Comparison of ENCODE assay signal across 9 mouse cellular contexts in genomic region chr14:105902807-105903206, GRCm38 (mm10). TPM values are rescaled to one million over a fixed set of nuclear protein-coding genes. Genes with fewer than 3 reads are reported as not detected.
DNase-seq lines count a peak whose midpoint lies in the region; ATAC-seq and TF ChIP-seq lines count a peak whose summit lies in the region.
"Had no signal": no experiment of that assay in that cellular context is flagged by ENCODE, and none has a peak within 500 bp of the region (broad histone marks: within the 10 kb centered on the region; RNA-seq: fewer than 3 reads in every experiment).

No protein-coding gene starts in this region.

- peak; percentile 61 for TF ChIP-seq CTCF in kidney, adult 2 months (conservative IDR thresholded peaks at IDR 0.05; ENCODE audit: insufficient read depth, insufficient read length, low read depth, low read length)
- peak; percentile 77 for TF ChIP-seq CTCF in ES-Bruce4 (IDR thresholded peaks at IDR 0.05; ENCODE audit: low read depth, low read length)
- peak; percentile 73 for TF ChIP-seq CTCF in stomach, postnatal 0 days (IDR thresholded peaks at IDR 0.05; ENCODE audit: low read depth)

- H3K9me3 ChIP-seq in kidney, embryonic 15.5 days (replicated peaks), result peaks cover 3% of the 10 kb centered on the region; the same call in 1 of the 2 replicates
- no peaks in the 10 kb centered on the region for H3K9me3 ChIP-seq in ES-Bruce4 (replicated peaks; ENCODE audit: control insufficient read depth, insufficient read depth, low read length, poor library complexity, severe bottlenecking)
- H3K9me3 ChIP-seq in stomach, postnatal 0 days (ENCODE audit: control insufficient read depth, low read length), result no peaks in the 10 kb centered on the region
- 0 out of 2 replicates have a peak, but pooled peaks cover 2% of the 10 kb centered on the region for H3K9me3 ChIP-seq in forebrain, embryonic 15.5 days
- H3K9me3 ChIP-seq: liver, embryonic 15.5 days had no signal

- no peak overlapping the region for H3K9ac ChIP-seq in kidney, embryonic 15.5 days
- H3K9ac ChIP-seq in ES-Bruce4 (ENCODE audit: low read depth, poor library complexity, severe bottlenecking), result no peak overlapping the region
- H3K9ac ChIP-seq in stomach, postnatal 0 days (ENCODE audit: low read length), result no peak overlapping the region
- no peak overlapping the region for H3K9ac ChIP-seq in forebrain, embryonic 15.5 days (replicated peaks)
- H3K9ac ChIP-seq: liver, embryonic 15.5 days had no signal

- no peaks in the 10 kb centered on the region; the same call in 1 of the 2 replicates for H3K4me1 ChIP-seq in kidney, adult 2 months (ENCODE audit: control insufficient read depth, insufficient read depth, low read length)
- H3K4me1 ChIP-seq in kidney, embryonic 15.5 days, result peaks cover 12% of the 10 kb centered on the region
- H3K4me1 ChIP-seq in ES-Bruce4 (ENCODE audit: control insufficient read depth, insufficient read depth, low read length), result peaks cover 3% of the 10 kb centered on the region
- no peaks in the 10 kb centered on the region for H3K4me1 ChIP-seq in stomach, postnatal 0 days (replicated peaks; ENCODE audit: control insufficient read depth, insufficient read depth)
- H3K4me1 ChIP-seq in forebrain, embryonic 15.5 days, result peaks cover 9% of the 10 kb centered on the region
- H3K4me1 ChIP-seq: liver, embryonic 15.5 days had no signal

- H3K27me3 ChIP-seq in kidney, adult 2 months (replicated peaks; ENCODE audit: control insufficient read depth, insufficient read depth, low read length), result no peaks in the 10 kb centered on the region
- no peaks in the 10 kb centered on the region for H3K27me3 ChIP-seq in kidney, embryonic 15.5 days
- H3K27me3 ChIP-seq in ES-Bruce4 (ENCODE audit: control insufficient read depth, insufficient read depth, low read length, poor library complexity, severe bottlenecking), result no peaks in the 10 kb centered on the region
- no peaks in the 10 kb centered on the region for H3K27me3 ChIP-seq in stomach, postnatal 0 days (ENCODE audit: control insufficient read depth, insufficient read depth, low read length)
- no peaks in the 10 kb centered on the region for H3K27me3 ChIP-seq in forebrain, embryonic 15.5 days

- H3K27ac ChIP-seq in kidney, adult 2 months (ENCODE audit: insufficient read depth, low read depth, low read length), result no peak overlapping the region
- no peak overlapping the region for H3K27ac ChIP-seq in kidney, embryonic 15.5 days
- no peak overlapping the region for H3K27ac ChIP-seq in ES-Bruce4 (ENCODE audit: insufficient read depth, low read length)
- H3K27ac ChIP-seq in stomach, postnatal 0 days (replicated peaks), result no peak overlapping the region
- no peak overlapping the region for H3K27ac ChIP-seq in forebrain, embryonic 15.5 days (replicated peaks)
- H3K27ac ChIP-seq: liver, embryonic 15.5 days had no signal

- no peak for TF ChIP-seq POLR2A in kidney, adult 2 months (IDR thresholded peaks at IDR 0.05; ENCODE audit: low read depth, low read length)
- no peak for TF ChIP-seq POLR2A in ES-Bruce4 (IDR thresholded peaks at IDR 0.05; ENCODE audit: insufficient read depth, low read length)

- H3K4me3 ChIP-seq in kidney, adult 2 months (ENCODE audit: insufficient read depth, low read depth, low read length), result no peak overlapping the region
- no peak overlapping the region for H3K4me3 ChIP-seq in kidney, embryonic 15.5 days (replicated peaks)
- H3K4me3 ChIP-seq in ES-Bruce4 (ENCODE audit: low read depth, low read length), result no peak overlapping the region
- no peak overlapping the region for H3K4me3 ChIP-seq in stomach, postnatal 0 days (ENCODE audit: low read depth, low read length)
- H3K4me3 ChIP-seq in forebrain, embryonic 15.5 days, result no peak overlapping the region
- H3K4me3 ChIP-seq: erythroblast, embryonic 14.5 days; liver, embryonic 15.5 days had no signal

- peak; percentile 48 for DNase-seq in kidney, adult 2 months
- DNase-seq in adrenal gland, postnatal 25 days, result peak; percentile 41
- DNase-seq in large intestine, adult 2 months (ENCODE audit: low read depth, low spot score), result peak; percentile 33
- DNase-seq in stomach, postnatal 0 days (ENCODE audit: low spot score), result peak; percentile 53

- no peak for TF ChIP-seq EP300 in ES-Bruce4 (IDR thresholded peaks at IDR 0.05; ENCODE audit: insufficient read depth, low read depth, low read length)
- no peak for TF ChIP-seq EP300 in stomach, postnatal 0 days (optimal IDR thresholded peaks at IDR 0.05)

- H3K36me3 ChIP-seq in kidney, adult 2 months (ENCODE audit: control insufficient read depth, insufficient read depth, low read length), result no peaks in the 10 kb centered on the region
- no peaks in the 10 kb centered on the region for H3K36me3 ChIP-seq in kidney, embryonic 15.5 days
- no peaks in the 10 kb centered on the region for H3K36me3 ChIP-seq in ES-Bruce4 (ENCODE audit: control insufficient read depth, insufficient read depth, low read length, poor library complexity, severe bottlenecking)
- no peaks in the 10 kb centered on the region for H3K36me3 ChIP-seq in stomach, postnatal 0 days (ENCODE audit: control insufficient read depth, insufficient read depth, low read length)
- no peaks in the 10 kb centered on the region for H3K36me3 ChIP-seq in forebrain, embryonic 15.5 days
- H3K36me3 ChIP-seq: liver, embryonic 15.5 days had no signal

- no peak overlapping the region for H3K4me2 ChIP-seq in kidney, embryonic 15.5 days
- no peak overlapping the region for H3K4me2 ChIP-seq in stomach, postnatal 0 days (replicated peaks; ENCODE audit: low read depth)
- no peak overlapping the region for H3K4me2 ChIP-seq in forebrain, embryonic 15.5 days (replicated peaks)
- H3K4me2 ChIP-seq: liver, embryonic 15.5 days had no signal

- WGBS in kidney, adult 2 months, result 94% methylated on average over 7 of the region's 7 CpGs
- 92% methylated on average over 7 of the region's 7 CpGs for WGBS in kidney, embryonic 15.5 days
- 90% methylated on average over 7 of the region's 7 CpGs for WGBS in large intestine, adult 2 months
- 91% methylated on average over 7 of the region's 7 CpGs for WGBS in stomach, postnatal 0 days
- 87% methylated on average over 7 of the region's 7 CpGs for WGBS in forebrain, embryonic 15.5 days

- no peak for ATAC-seq in kidney, embryonic 15.5 days (replicated peaks; ENCODE audit: low FRiP score)
- no peak for ATAC-seq in stomach, postnatal 0 days (ENCODE audit: low FRiP score, low TSS enrichment)
- no peak for ATAC-seq in forebrain, embryonic 15.5 days (replicated peaks)

RNA-seq across cellular contexts. Expression of gene Spry2, which starts 6.2 kb away (rescaled TPM):
- polyA plus RNA-seq in kidney, adult 2 months (2012; rRNA removed), result 14.3 and 14.4 TPM in 2 replicates
- polyA plus RNA-seq in kidney, embryonic 15.5 days (2015; fragmentation: Nextera tagmentation; extraction: Ambion mirVana), result 56.2 and 61.9 TPM in 2 replicates
- polyA plus RNA-seq in ES-Bruce4 (2011; ENCODE audit: insufficient read depth, insufficient read length, low read depth, missing spikeins), result 69.6 and 71.3 TPM in 2 replicates
- total RNA-seq in adrenal gland, postnatal 25 days (2021), result 33.7 and 43.4 TPM in 2 replicates
- 7.7 and 12.4 TPM in 2 replicates for polyA plus RNA-seq in large intestine, adult 2 months (2012; rRNA removed)
- polyA plus RNA-seq in stomach, postnatal 0 days (2015; fragmentation: Nextera tagmentation; extraction: Ambion mirVana), result 45.8 and 49.2 TPM in 2 replicates
- polyA plus RNA-seq in forebrain, embryonic 15.5 days (2015; fragmentation: Nextera tagmentation; extraction: Ambion mirVana), result 27.5 and 34.4 TPM in 2 replicates
- polyA plus RNA-seq: erythroblast, embryonic 14.5 days had no signal
